Mouse (Mus musculus) olfactory bulb, adult 2 months (tissue): ENCODE measurements at regions not wholly inside any gene's neighbourhood (a gene's known extent, or its start where the extent isn't known, plus 50 kb on each side); places are given as distances from the start of the nearest gene placed in this dataset.

ENCODE experiments used
- CTCF ChIP-seq: fragments of 200-500 bp; IDR thresholded peaks from 2 replicates; pipeline ENCODE4 v1.5.1; 2012; ENCODE audit warnings: low read depth, mild to moderate bottlenecking, low read length, moderate library complexity; ENCODE audit not compliant: insufficient read depth
- POLR2A ChIP-seq: fragments of 200-500 bp; IDR thresholded peaks from 2 replicates; pipeline ENCODE4 v1.6.1; 2012; ENCODE audit warnings: mild to moderate bottlenecking, low read depth, low read length, moderate library complexity; ENCODE audit not compliant: insufficient read depth

- no peak for TF ChIP-seq CTCF
- no peak for TF ChIP-seq POLR2A
Measured at GRCm38 (mm10) chr12:109950632-109951031, 328.2 kb upstream of the Dio3 start.
